Mouse (Mus musculus) stomach, embryonic 14.5 days (tissue): ENCODE measurements around the gene Arid3b. TPM values are rescaled to one million over a fixed set of nuclear protein-coding genes. Genes with fewer than 3 reads are reported as not detected.

ENCODE experiments used
- ATAC-seq: fragments of 200-750 bp; cut with Nextera tagmentation; 2 replicates; pipeline ENCODE4 v1.8.0; 2017; ENCODE audit warnings: low read depth, moderate TSS enrichment; ENCODE audit not compliant: insufficient number of reproducible peaks, insufficient read depth, low FRiP score
- H3K27ac ChIP-seq: fragments of 300-500 bp; sonication (generic); 2 replicates; pipeline ENCODE4 v1.5.1; 2014; ENCODE audit warnings: mild to moderate bottlenecking, low read length, moderate library complexity, mixed read lengths
- H3K27me3 ChIP-seq: fragments of 300-500 bp; sonication (generic); 2 replicates; pipeline ENCODE4 v1.6.1; 2014; ENCODE audit warnings: low read length, control low read depth, mixed read lengths; ENCODE audit not compliant: control insufficient read depth, insufficient read depth
- H3K36me3 ChIP-seq: fragments of 300-500 bp; sonication (generic); 2 replicates; pipeline ENCODE4 v1.6.1; 2014; ENCODE audit warnings: mild to moderate bottlenecking, control low read depth, low read length, moderate library complexity, mixed read lengths; ENCODE audit not compliant: control insufficient read depth, insufficient read depth
- H3K4me1 ChIP-seq: fragments of 300-500 bp; sonication (generic); 2 replicates; pipeline ENCODE4 v1.6.1; 2014; ENCODE audit warnings: low read length, control low read depth, mixed read lengths; ENCODE audit not compliant: control insufficient read depth, insufficient read depth
- H3K4me2 ChIP-seq: fragments of 300-500 bp; sonication (generic); replicated peaks from 2 replicates; pipeline ENCODE4 v1.6.1; 2014; ENCODE audit warnings: low read depth, low read length, control low read depth
- H3K4me3 ChIP-seq: fragments of 300-500 bp; sonication (generic); 2 replicates; pipeline ENCODE4 v1.5.1; 2014; ENCODE audit warnings: low read depth, low read length, control low read depth
- H3K9ac ChIP-seq: fragments of 300-500 bp; sonication (generic); replicated peaks from 2 replicates; pipeline ENCODE4 v1.6.1; 2014; ENCODE audit warnings: low read depth, mild to moderate bottlenecking, control low read depth, low read length, moderate library complexity, mixed read lengths
- H3K9me3 ChIP-seq: fragments of 300-500 bp; sonication (generic); 2 replicates; pipeline ENCODE4 v1.6.1; 2016; ENCODE audit warnings: low read depth, low read length, control low read depth; ENCODE audit not compliant: control insufficient read depth
- WGBS: fragments of 180-500 bp; shearing (Covaris S2); extraction: QIAGEN DNeasy Blood & Tissue Kit; methylation state at CpG from one replicate; pipeline ENCODE4 v1.1.7; 2014; 5-methylcytosine and 5-hydroxymethylcytosine counted together
- polyA plus RNA-seq: library from polyadenylated mRNA; unstranded; fragments of >200 nt; fragmentation: Nextera tagmentation; extraction: Ambion mirVana; gene quantifications from 2 replicates; pipeline ENCODE4 v1.2.1, GENCODE M21; 2014

Gene Arid3b
- polyA plus RNA-seq, 1 experiment from 2014 or later = 8.5 TPM

GRCm38 (mm10) chr9:57834629-57835417 is 1.8 kb downstream of the Arid3b start:
- H3K4me1 ChIP-seq = peaks cover 19% of the 10 kb centered on the region
- no peaks in the 10 kb centered on the region for H3K27me3 ChIP-seq
- no peak for ATAC-seq
- H3K9ac ChIP-seq = no peak overlapping the region
- H3K4me2 ChIP-seq = no peak overlapping the region
- WGBS = 25% methylated on average over 11 of the region's 11 CpGs
- no peak overlapping the region for H3K27ac ChIP-seq
- no peaks in the 10 kb centered on the region for H3K9me3 ChIP-seq
- H3K36me3 ChIP-seq = no peaks in the 10 kb centered on the region
- H3K4me3 ChIP-seq = no peak overlapping the region

GRCm38 (mm10) chr9:57833762-57834471 is 2.7 kb downstream of the Arid3b start:
- Histone ChIP-seq H3K4me1 (peaks cover 19% of the 10 kb centered on the region), H3K4me2 (no peak overlapping the region), H3K4me3 (no peak overlapping the region), H3K9ac (no peak overlapping the region), H3K27ac (no peak overlapping the region), H3K9me3 (no peaks in the 10 kb centered on the region), H3K27me3 (no peaks in the 10 kb centered on the region), H3K36me3 (no peaks in the 10 kb centered on the region)
- ATAC-seq = no peak
- WGBS = 80% methylated on average over 9 of the region's 9 CpGs

- ATAC-seq = peak; percentile 97
- Histone ChIP-seq H3K4me1 (peaks cover 19% of the 10 kb centered on the region), H3K4me2 (peak overlapping the region; percentile 28), H3K4me3 (no peak overlapping the region), H3K9ac (no peak overlapping the region), H3K27me3 (no peaks in the 10 kb centered on the region), H3K27ac (peak overlapping the region; percentile 53; the same call in 1 of the 2 replicates), H3K36me3 (no peaks in the 10 kb centered on the region), H3K9me3 (no peaks in the 10 kb centered on the region)
- WGBS = 4% methylated on average over 24 of the region's 24 CpGs
Observed at GRCm38 (mm10) chr9:57831267-57832082, 5.1 kb downstream of the Arid3b start.

- Histone ChIP-seq H3K36me3 (no peaks in the 10 kb centered on the region), H3K4me3 (no peak overlapping the region), H3K4me1 (peaks cover 19% of the 10 kb centered on the region), H3K4me2 (no peak overlapping the region), H3K27me3 (no peaks in the 10 kb centered on the region), H3K27ac (no peak overlapping the region), H3K9ac (no peak overlapping the region), H3K9me3 (no peaks in the 10 kb centered on the region)
- 67% methylated on average over 6 of the region's 6 CpGs for WGBS
- no peak for ATAC-seq
Observed at GRCm38 (mm10) chr9:57829812-57830557, 6.6 kb downstream of the Arid3b start.

- Histone ChIP-seq H3K9me3 (no peaks in the 10 kb centered on the region), H3K4me1 (no peaks in the 10 kb centered on the region), H3K27ac (no peak overlapping the region), H3K4me3 (no peak overlapping the region), H3K9ac (no peak overlapping the region), H3K4me2 (no peak overlapping the region), H3K36me3 (no peaks in the 10 kb centered on the region), H3K27me3 (no peaks in the 10 kb centered on the region)
- no peak for ATAC-seq
- 85% methylated on average over 1 of the region's 1 CpGs for WGBS
Observed at GRCm38 (mm10) chr9:57823397-57823796, 13.2 kb downstream of the Arid3b start.

GRCm38 (mm10) chr9:57822812-57823211 is 13.8 kb downstream of the Arid3b start:
- H3K27ac ChIP-seq = no peak overlapping the region
- no peak overlapping the region for H3K4me2 ChIP-seq
- H3K4me3 ChIP-seq = no peak overlapping the region
- H3K27me3 ChIP-seq = no peaks in the 10 kb centered on the region
- no peak for ATAC-seq
- no peaks in the 10 kb centered on the region for H3K9me3 ChIP-seq
- no peaks in the 10 kb centered on the region for H3K36me3 ChIP-seq
- no peaks in the 10 kb centered on the region; the same call in 1 of the 2 replicates for H3K4me1 ChIP-seq
- WGBS = 67% methylated on average over 13 of the region's 13 CpGs
- H3K9ac ChIP-seq = no peak overlapping the region

GRCm38 (mm10) chr9:57820186-57821080 is 16.2 kb downstream of the Arid3b start:
- Histone ChIP-seq H3K27me3 (no peaks in the 10 kb centered on the region), H3K27ac (no peak overlapping the region), H3K4me3 (no peak overlapping the region), H3K36me3 (no peaks in the 10 kb centered on the region), H3K4me1 (peaks cover 9% of the 10 kb centered on the region), H3K9ac (no peak overlapping the region), H3K4me2 (no peak overlapping the region), H3K9me3 (no peaks in the 10 kb centered on the region)
- ATAC-seq = no peak
- WGBS = 68% methylated on average over 16 of the region's 16 CpGs
